Mouse (Mus musculus) retina, postnatal 7 days (tissue): Measurements from ENCODE around the gene Abcd4.

Experiments
- DNase-seq: peaks from one replicate; pipeline ENCODE4 v3.0.0-alpha.2; 2012; ENCODE audit warnings: low read depth, low spot score

Gene Abcd4

GRCm38 (mm10) chr12:84571466-84572340, 45.5 kb downstream of the Abcd4 start:
- DNase-seq, result no peak

- DNase-seq, result no peak
These were observed 46.4 kb downstream of the Abcd4 start for GRCm38 (mm10) chr12:84570694-84571415.

- no peak for DNase-seq
These were observed 47.1 kb downstream of the Abcd4 start for GRCm38 (mm10) chr12:84569976-84570693.

- no peak for DNase-seq
These were observed 47.8 kb downstream of the Abcd4 start, which contains the start of gene Vsx2 for GRCm38 (mm10) chr12:84569336-84569970. Gene Vsx2, plus strand, starts transcription at chr12:84569762.

GRCm38 (mm10) chr12:84567576-84567975, 49.6 kb downstream of the Abcd4 start:
- no peak for DNase-seq

- no peak for DNase-seq
These were observed 54.7 kb downstream of the Abcd4 start for GRCm38 (mm10) chr12:84562558-84562957.

- DNase-seq, result no peak
These were observed 62.0 kb downstream of the Abcd4 start for GRCm38 (mm10) chr12:84555218-84555617.
